In the genomic region with DNA sequence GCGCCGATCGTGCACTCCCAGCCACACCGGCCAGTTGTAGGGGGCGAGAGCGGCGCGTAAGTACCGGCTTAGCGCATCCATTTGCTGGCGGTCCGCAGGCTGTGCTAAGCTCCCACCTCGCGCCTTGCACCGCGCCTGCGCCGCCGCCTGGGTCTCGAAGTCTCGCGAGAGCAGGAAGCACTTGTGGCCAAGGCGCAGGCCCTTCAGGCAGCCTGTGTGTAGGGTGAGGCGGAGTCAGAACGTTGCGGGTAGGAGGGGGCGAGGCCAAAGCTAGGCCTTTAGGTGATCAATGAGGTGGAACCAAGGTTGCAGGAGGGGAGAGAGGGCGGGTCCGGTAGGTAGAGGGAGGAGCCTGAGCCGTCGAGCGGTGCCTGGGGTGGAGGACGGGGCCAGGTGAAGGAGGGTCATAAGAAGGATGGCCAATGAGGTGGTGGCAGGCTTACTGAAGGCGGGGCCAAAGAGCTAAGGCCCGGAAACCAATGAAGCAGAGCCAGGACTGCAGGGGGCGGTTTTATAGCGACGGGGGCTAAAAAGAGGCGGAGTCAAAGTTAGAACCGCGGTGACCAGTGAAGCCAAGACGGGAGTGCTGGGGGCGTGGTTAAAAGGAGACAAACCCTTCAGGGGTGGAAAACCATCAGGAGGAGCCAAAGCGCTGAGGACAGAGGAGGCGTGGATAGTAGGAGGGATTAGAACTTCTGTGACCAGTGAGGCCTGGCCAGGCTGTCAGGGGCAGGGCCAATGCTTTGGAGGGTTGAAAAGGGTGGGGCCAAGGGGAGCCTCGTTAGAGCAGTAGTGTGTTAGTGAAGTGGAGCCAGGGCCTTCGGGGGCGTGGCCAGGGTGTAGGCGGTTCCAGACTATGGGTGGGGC, we compare ENCODE assay signal across 8 mouse cellular contexts. TPM values are rescaled to one million over a fixed set of nuclear protein-coding genes. Genes with fewer than 3 reads are reported as not detected.
A peak's percentile ranks its signal among the peaks of the same experiment; 100 is the strongest.
DNase-seq lines count a peak whose midpoint lies in the region; ATAC-seq and TF ChIP-seq lines count a peak whose summit lies in the region.

No protein-coding gene starts in this region.

- 1% methylated on average over 49 of the region's 49 CpGs for WGBS in cerebellum, adult 2 months
- WGBS in forebrain, postnatal 0 days, result 2% methylated on average over 49 of the region's 49 CpGs
- under 1% methylated on average over 49 of the region's 49 CpGs for WGBS in lung, embryonic 15.5 days

- no peak for TF ChIP-seq RAD21 in MEL (IDR thresholded peaks at IDR 0.05; ENCODE audit: low read depth, low read length)

- peak; percentile 94 to 97 for TF ChIP-seq POLR2A in MEL (IDR thresholded peaks at IDR 0.05; ENCODE audit: control insufficient read depth in 1 of 2, insufficient read depth in 1 of 2, low read depth in 1 of 2, low read length in 2 of 2, poor library complexity in 1 of 2)
- TF ChIP-seq POLR2A in cerebellum, adult 2 months (IDR thresholded peaks at IDR 0.05; ENCODE audit: borderline replicate concordance, insufficient read depth, low read length), result peak; percentile 100

- TF ChIP-seq CTCF in MEL (IDR thresholded peaks at IDR 0.05 in 2 of 3, conservative IDR thresholded peaks at IDR 0.05 in 1 of 3; ENCODE audit: control insufficient read depth in 1 of 3, insufficient read depth in 1 of 3, low read depth in 2 of 3, low read length in 3 of 3, poor library complexity in 1 of 3, severe bottlenecking in 1 of 3), result no peak
- TF ChIP-seq CTCF in cerebellum, adult 2 months (IDR thresholded peaks at IDR 0.05; ENCODE audit: borderline replicate concordance, insufficient read depth, low read depth, low read length), result no peak
- TF ChIP-seq CTCF in forebrain, postnatal 0 days (IDR thresholded peaks at IDR 0.05; ENCODE audit: low read depth), result peak; percentile 48; the same call in 1 of the 2 replicates

- peak; percentile 95 for ATAC-seq in forebrain, postnatal 0 days
- peak; percentile 95 for ATAC-seq in lung, embryonic 15.5 days (ENCODE audit: borderline replicate concordance, extremely low read depth, low FRiP score, low TSS enrichment)

- TF ChIP-seq EP300 in MEL (IDR thresholded peaks at IDR 0.05; ENCODE audit: low read depth in 1 of 2, low read length in 2 of 2), result no peak

- H3K4me2 ChIP-seq in forebrain, postnatal 0 days (ENCODE audit: low read depth), result peak overlapping the region; percentile 77
- H3K4me2 ChIP-seq in lung, embryonic 15.5 days, result peak overlapping the region; percentile 59

- H3K27me3 ChIP-seq in MEL (ENCODE audit: control insufficient read depth in 1 of 2, insufficient read depth in 2 of 2, low read length in 2 of 2), result no peaks in the 10 kb centered on the region; a peak in 1 of 4 replicates
- no peaks in the 10 kb centered on the region for H3K27me3 ChIP-seq in cerebellum, adult 2 months (ENCODE audit: control insufficient read depth, insufficient read depth, low read length)
- H3K27me3 ChIP-seq in forebrain, postnatal 0 days (ENCODE audit: insufficient read depth, low read length), result no peaks in the 10 kb centered on the region
- H3K27me3 ChIP-seq in lung, embryonic 15.5 days, result peaks cover 25% of the 10 kb centered on the region; the same call in 1 of the 2 replicates

- H3K4me1 ChIP-seq in MEL (ENCODE audit: control insufficient read depth in 1 of 2, insufficient read depth in 2 of 2, low read length in 2 of 2), result peaks cover 0 to 10% of the 10 kb centered on the region in 2 experiments; a peak in 2 of 4 replicates
- H3K4me1 ChIP-seq in cerebellum, adult 2 months (ENCODE audit: control insufficient read depth, insufficient read depth, low read length), result peaks cover 4% of the 10 kb centered on the region; the same call in 1 of the 2 replicates
- H3K4me1 ChIP-seq in forebrain, postnatal 0 days (ENCODE audit: insufficient read depth), result peaks cover 3% of the 10 kb centered on the region; the same call in 1 of the 2 replicates
- H3K4me1 ChIP-seq in lung, embryonic 15.5 days, result peaks cover 7% of the 10 kb centered on the region

- peak overlapping the region; percentile 93 for H3K9ac ChIP-seq in MEL (ENCODE audit: control insufficient read depth, low read depth, low read length, poor library complexity, severe bottlenecking)
- H3K9ac ChIP-seq in forebrain, postnatal 0 days, result peak overlapping the region; percentile 91
- H3K9ac ChIP-seq in lung, embryonic 15.5 days, result peak overlapping the region; percentile 94

- no peaks in the 10 kb centered on the region for H3K9me3 ChIP-seq in MEL (replicated peaks; ENCODE audit: insufficient read depth, low read length)
- no peaks in the 10 kb centered on the region for H3K9me3 ChIP-seq in forebrain, postnatal 0 days (ENCODE audit: low read length)
- H3K9me3 ChIP-seq in lung, embryonic 15.5 days, result no peaks in the 10 kb centered on the region

- peaks cover 0 to 4% of the 10 kb centered on the region in 2 experiments; a peak in 1 of 4 replicates for H3K36me3 ChIP-seq in MEL (ENCODE audit: control insufficient read depth in 1 of 2, insufficient read depth in 2 of 2, low read length in 2 of 2)
- H3K36me3 ChIP-seq in forebrain, postnatal 0 days (ENCODE audit: insufficient read depth), result no peaks in the 10 kb centered on the region
- H3K36me3 ChIP-seq in lung, embryonic 15.5 days, result no peaks in the 10 kb centered on the region

- peak overlapping the region; percentile 83 for H3K27ac ChIP-seq in MEL (ENCODE audit: control insufficient read depth, low read depth, low read length)
- peak overlapping the region; percentile 76 for H3K27ac ChIP-seq in cerebellum, adult 2 months (ENCODE audit: insufficient read depth, low read length)
- peak overlapping the region; percentile 95 for H3K27ac ChIP-seq in forebrain, postnatal 0 days (ENCODE audit: low read depth, low read length)
- peak overlapping the region; percentile 94 for H3K27ac ChIP-seq in lung, embryonic 15.5 days

- peak overlapping the region; percentile 63 to 84 for H3K4me3 ChIP-seq in MEL (ENCODE audit: control insufficient read depth in 1 of 2, insufficient read depth in 1 of 2, low read depth in 2 of 2, low read length in 2 of 2)
- peak overlapping the region; percentile 78 for H3K4me3 ChIP-seq in cerebellum, adult 2 months (replicated peaks; ENCODE audit: insufficient read depth, low read depth, low read length)
- peak overlapping the region; percentile 67 for H3K4me3 ChIP-seq in forebrain, postnatal 0 days (ENCODE audit: low read depth, low read length)
- peak overlapping the region; percentile 75 for H3K4me3 ChIP-seq in lung, embryonic 15.5 days

- H3K79me2 ChIP-seq in MEL (ENCODE audit: control insufficient read depth, insufficient read depth, low read length, poor library complexity), result peaks cover 1% of the 10 kb centered on the region; the same call in 1 of the 2 replicates

- peak; percentile 99 for DNase-seq in MEL (ENCODE audit: low read depth, low spot score)
- peak; percentile 98 to 100 for DNase-seq in cerebellum, adult 2 months
- peak; percentile 99 for DNase-seq in forebrain, postnatal 0 days
- DNase-seq in heart, postnatal 4 days, result peak; percentile 96
- DNase-seq in layer of hippocampus, adult 8-10 months (ENCODE audit: low spot score in 2 of 2), result peak; percentile 97 to 98
- DNase-seq in ovary, adult 18-20 months (ENCODE audit: low spot score), result peak; percentile 97
- peak; percentile 98 for DNase-seq in thymus, postnatal 0 days (ENCODE audit: low spot score)

RNA-seq across cellular contexts. Expression of gene Clec11a, which starts 1.7 kb away (rescaled TPM):
- total RNA-seq in MEL (2012; rRNA removed), result 0.33 and 0.39 TPM in 2 replicates
- under 1 TPM in 1 of 2 experiments, not detected in 1; 0.33 TPM for polyA plus RNA-seq in MEL (2012; ENCODE audit: insufficient read depth in 1 of 2, insufficient read length in 2 of 2, low read depth in 1 of 2, low replicate concordance in 2 of 2, missing spikeins in 1 of 2)
- polyA plus RNA-seq in cerebellum, adult 2 months (2012; rRNA removed), result 2.4 and 3.0 TPM in 2 replicates
- 3.8 and 4.7 TPM in 2 replicates for total RNA-seq in forebrain, postnatal 0 days (2014; rRNA removed)
- polyA plus RNA-seq in forebrain, postnatal 0 days (2015; fragmentation: Nextera tagmentation; extraction: Ambion mirVana), result 3.7 and 4.3 TPM in 2 replicates
- total RNA-seq in heart, postnatal 4 days (2021), result under 1 TPM; 0.71 to 0.92 TPM
- total RNA-seq in layer of hippocampus, adult 8-10 months (2022), result 1 to 10 TPM; 3.6 to 4.2 (median 3.6) TPM
- 2.5 and 2.6 TPM in 2 replicates for polyA plus RNA-seq in lung, embryonic 15.5 days (2015; fragmentation: Nextera tagmentation; extraction: Ambion mirVana)
- 3.7 and 4.0 TPM in 2 replicates for polyA plus RNA-seq in thymus, postnatal 0 days (2015; fragmentation: Nextera tagmentation; extraction: Ambion mirVana)

RNA-seq across cellular contexts. Expression of gene Shank1, which starts 5.0 kb away (rescaled TPM):
- total RNA-seq in MEL (2012; rRNA removed), result 0.12 and 0.29 TPM in 2 replicates
- polyA plus RNA-seq in MEL (2012; ENCODE audit: insufficient read depth in 1 of 2, insufficient read length in 2 of 2, low read depth in 1 of 2, low replicate concordance in 2 of 2, missing spikeins in 1 of 2), result 1 to 10 TPM in 1 of 2 experiments, not detected in 1; 3.9 TPM
- 51.4 and 60.7 TPM in 2 replicates for polyA plus RNA-seq in cerebellum, adult 2 months (2012; rRNA removed)
- 31.1 and 34.2 TPM in 2 replicates for total RNA-seq in forebrain, postnatal 0 days (2014; rRNA removed)
- 15.4 and 29.7 TPM in 2 replicates for polyA plus RNA-seq in forebrain, postnatal 0 days (2015; fragmentation: Nextera tagmentation; extraction: Ambion mirVana)
- 1 to 10 TPM; 3.5 to 4.6 TPM for total RNA-seq in heart, postnatal 4 days (2021)
- 100 to 1,000 TPM; 568 to 623 (median 583) TPM for total RNA-seq in layer of hippocampus, adult 8-10 months (2022)
- 0.96 and 1.1 TPM in 2 replicates for polyA plus RNA-seq in lung, embryonic 15.5 days (2015; fragmentation: Nextera tagmentation; extraction: Ambion mirVana)
- 0.14 and 0.29 TPM in 2 replicates for polyA plus RNA-seq in thymus, postnatal 0 days (2015; fragmentation: Nextera tagmentation; extraction: Ambion mirVana)

RNA-seq across cellular contexts. Expression of gene Gm15517, which starts 43.8 kb away (rescaled TPM):
- not detected in 2 replicates for total RNA-seq in MEL (2012; rRNA removed)
- polyA plus RNA-seq in MEL (2012; ENCODE audit: insufficient read depth in 1 of 2, insufficient read length in 2 of 2, low read depth in 1 of 2, low replicate concordance in 2 of 2, missing spikeins in 1 of 2), result not detected
- polyA plus RNA-seq in cerebellum, adult 2 months (2012; rRNA removed), result not detected in 2 replicates
- not detected in 2 replicates for total RNA-seq in forebrain, postnatal 0 days (2014; rRNA removed)
- not detected in 2 replicates for polyA plus RNA-seq in forebrain, postnatal 0 days (2015; fragmentation: Nextera tagmentation; extraction: Ambion mirVana)
- total RNA-seq in heart, postnatal 4 days (2021), result not detected
- not detected for total RNA-seq in layer of hippocampus, adult 8-10 months (2022)
- not detected in 2 replicates for polyA plus RNA-seq in lung, embryonic 15.5 days (2015; fragmentation: Nextera tagmentation; extraction: Ambion mirVana)
- not detected in 2 replicates for polyA plus RNA-seq in thymus, postnatal 0 days (2015; fragmentation: Nextera tagmentation; extraction: Ambion mirVana)

RNA-seq across cellular contexts. Expression of gene Acp4, which starts 47.8 kb away (rescaled TPM):
- total RNA-seq in MEL (2012; rRNA removed), result 0.10 and 0.12 TPM in 2 replicates
- under 1 TPM in 1 of 2 experiments, not detected in 1; 0.14 TPM for polyA plus RNA-seq in MEL (2012; ENCODE audit: insufficient read depth in 1 of 2, insufficient read length in 2 of 2, low read depth in 1 of 2, low replicate concordance in 2 of 2, missing spikeins in 1 of 2)
- polyA plus RNA-seq in cerebellum, adult 2 months (2012; rRNA removed), result not detected in 2 replicates
- not detected in 2 replicates for total RNA-seq in forebrain, postnatal 0 days (2014; rRNA removed)
- 0.12 TPM in 1 of 2 replicates, not detected in the other for polyA plus RNA-seq in forebrain, postnatal 0 days (2015; fragmentation: Nextera tagmentation; extraction: Ambion mirVana)
- total RNA-seq in heart, postnatal 4 days (2021), result not detected
- not detected for total RNA-seq in layer of hippocampus, adult 8-10 months (2022)
- not detected in 2 replicates for polyA plus RNA-seq in lung, embryonic 15.5 days (2015; fragmentation: Nextera tagmentation; extraction: Ambion mirVana)
- 0.14 TPM in 2 replicates for polyA plus RNA-seq in thymus, postnatal 0 days (2015; fragmentation: Nextera tagmentation; extraction: Ambion mirVana)

RNA-seq across cellular contexts. Expression of gene 2410002F23Rik, which starts 58.5 kb away (rescaled TPM):
- total RNA-seq in MEL (2012; rRNA removed), result 89.1 and 148 TPM in 2 replicates
- 100 to 1,000 TPM; 174 to 841 TPM for polyA plus RNA-seq in MEL (2012; ENCODE audit: insufficient read depth in 1 of 2, insufficient read length in 2 of 2, low read depth in 1 of 2, low replicate concordance in 2 of 2, missing spikeins in 1 of 2)
- 98.8 and 111 TPM in 2 replicates for polyA plus RNA-seq in cerebellum, adult 2 months (2012; rRNA removed)
- total RNA-seq in forebrain, postnatal 0 days (2014; rRNA removed), result 250 and 333 TPM in 2 replicates
- polyA plus RNA-seq in forebrain, postnatal 0 days (2015; fragmentation: Nextera tagmentation; extraction: Ambion mirVana), result 312 and 332 TPM in 2 replicates
- 10 to 100 TPM; 72.0 to 72.7 TPM for total RNA-seq in heart, postnatal 4 days (2021)
- total RNA-seq in layer of hippocampus, adult 8-10 months (2022), result 10 to 100 TPM; 76.7 to 94.0 (median 85.5) TPM
- polyA plus RNA-seq in lung, embryonic 15.5 days (2015; fragmentation: Nextera tagmentation; extraction: Ambion mirVana), result 133 TPM in 2 replicates
- polyA plus RNA-seq in thymus, postnatal 0 days (2015; fragmentation: Nextera tagmentation; extraction: Ambion mirVana), result 76.8 and 86.3 TPM in 2 replicates

Comparison
In these comparisons a context has a peak if more than half of its experiments do, and no peak if none do; other contexts are left out.
1. Peak in every context shown above with its lines: DNase-seq, ATAC-seq, H3K4me3 ChIP-seq and H3K27ac ChIP-seq.